ENCODE assay signal across 24 mouse cellular contexts in genomic region chr8:126291951-126292350, GRCm38 (mm10). TPM values are rescaled to one million over a fixed set of nuclear protein-coding genes. Genes with fewer than 3 reads are reported as not detected.
DNase-seq lines count a peak whose midpoint lies in the region; ATAC-seq and TF ChIP-seq lines count a peak whose summit lies in the region.
"Had no signal": no experiment of that assay in that cellular context is flagged by ENCODE, and none has a peak within 500 bp of the region (broad histone marks: within the 10 kb centered on the region; RNA-seq: fewer than 3 reads in every experiment).

No protein-coding gene starts in this region.

- no peak overlapping the region for H3K27ac ChIP-seq in testis, adult 2 months (ENCODE audit: control insufficient read depth, insufficient read depth, low read depth, low read length)
- H3K27ac ChIP-seq: forebrain, embryonic 10.5 days; heart, embryonic 15.5 days; hindbrain, embryonic 13.5 days; limb, embryonic 15.5 days; liver, embryonic 14.5 days; midbrain, embryonic 15.5 days; stomach, embryonic 15.5 days had no signal

- in situ Hi-C loops in Patski (cut with MboI; ENCODE audit: low pct_unique_long_range_greater_than_20kb): no loop called here

- POLR2A ChIA-PET in Patski (lab: Charles Lee): interaction anchor here (1.3 kb wide), 1 partner anchor 137 kb away, joined by 4 read pairs; no protein-coding TSS in a partner anchor

- H3K36me3 ChIP-seq in testis, adult 2 months (ENCODE audit: control insufficient read depth, insufficient read depth, low read length): no peaks in the 10 kb centered on the region
- H3K36me3 ChIP-seq: forebrain, embryonic 10.5 days; heart, embryonic 15.5 days; hindbrain, embryonic 13.5 days; limb, embryonic 15.5 days; midbrain, embryonic 15.5 days; stomach, embryonic 15.5 days had no signal

- peak overlapping the region; percentile 71 for H3K4me3 ChIP-seq in testis, adult 2 months (ENCODE audit: control insufficient read depth, low read depth, low read length)
- H3K4me3 ChIP-seq: forebrain, embryonic 10.5 days; heart, embryonic 15.5 days; hindbrain, embryonic 13.5 days; limb, embryonic 15.5 days; megakaryocyte, embryonic 14.5 days; midbrain, embryonic 15.5 days; stomach, embryonic 15.5 days had no signal

- no peak for TF ChIP-seq POLR2A in testis, adult 2 months (IDR thresholded peaks at IDR 0.05; ENCODE audit: control insufficient read depth, low read depth, low read length)

- no peak for DNase-seq in testis, postnatal 14 days (ENCODE audit: low spot score)
- DNase-seq in Patski (ENCODE audit: low read depth, low spot score): peak; percentile 41
- DNase-seq in adrenal gland, postnatal 25 days: peak; percentile 68
- DNase-seq in spleen, adult 12 weeks (ENCODE audit: low spot score): no peak
- DNase-seq in kidney, postnatal 25 days: no peak
- no peak for DNase-seq in natural killer cell, adult 2 months (ENCODE audit: low spot score in 2 of 2)
- DNase-seq: cerebellum, adult 18-20 months; cerebellum, postnatal 14 days; heart, postnatal 36 days; kidney, adult 18-20 months; left cerebral cortex, postnatal 4 days; lung, embryonic 14.5 days; right cerebral cortex, postnatal 25 days; thymus, adult 2 months had no signal

- ATAC-seq in Patski: peak; percentile 86
- ATAC-seq: inflammation-experienced regulatory T-cells, adult 6 months; midbrain, embryonic 15.5 days had no signal

- TF ChIP-seq CTCF in testis, adult 2 months (IDR thresholded peaks at IDR 0.05; ENCODE audit: control insufficient read depth, insufficient read depth, insufficient replicate concordance, low read depth, low read length): no peak
- no peak for TF ChIP-seq CTCF in Patski (IDR thresholded peaks at IDR 0.05)

- CTCF ChIA-PET in Patski (lab: Charles Lee): interaction anchor here (0.7 to 1.1 kb wide), 3 partner anchors 27 to 191 kb away, joined by 3 to 4 read pairs (median 3); no protein-coding TSS in a partner anchor

- H3K27me3 ChIP-seq in testis, adult 2 months (ENCODE audit: control insufficient read depth, insufficient read depth, low read length): no peaks in the 10 kb centered on the region
- H3K27me3 ChIP-seq in Patski: no peaks in the 10 kb centered on the region
- H3K27me3 ChIP-seq: hindbrain, embryonic 13.5 days; limb, embryonic 15.5 days; midbrain, embryonic 15.5 days; stomach, embryonic 15.5 days had no signal

- H3K4me1 ChIP-seq in testis, adult 2 months (ENCODE audit: control insufficient read depth, insufficient read depth, low read length): peaks cover 11% of the 10 kb centered on the region
- H3K4me1 ChIP-seq: forebrain, embryonic 10.5 days; heart, embryonic 15.5 days; hindbrain, embryonic 13.5 days; limb, embryonic 15.5 days; megakaryocyte, embryonic 14.5 days; midbrain, embryonic 15.5 days; stomach, embryonic 15.5 days had no signal

RNA-seq across cellular contexts. Expression of gene Slc35f3, which starts 6.4 kb away (rescaled TPM):
- 0.08 and 0.14 TPM in 2 replicates for polyA plus RNA-seq in testis, adult 2 months (2012; rRNA removed)
- polyA plus RNA-seq in Patski (2021): 24.4 TPM
- total RNA-seq in adrenal gland, postnatal 25 days (2021): 1.4 and 3.5 TPM in 2 replicates
- total RNA-seq: heart, postnatal 36 days had no signal
- polyA plus RNA-seq: heart, embryonic 15.5 days; inflammation-experienced regulatory T-cells, adult 6 months; liver, embryonic 14.5 days had no signal

Comparison
In these comparisons a context has a peak if more than half of its experiments do, and no peak if none do; other contexts are left out.
1. DNase-seq: peak in Patski (single experiment) and adrenal gland, postnatal 25 days (single experiment); none in testis, postnatal 14 days (single experiment), spleen, adult 12 weeks (single experiment), kidney, postnatal 25 days (0 of 2) and natural killer cell, adult 2 months (0 of 2).
2. RNA of gene Slc35f3, which starts 6.4 kb away (polyA plus RNA-seq): 24.4 TPM in Patski (single experiment); 0.08 to 0.14 TPM in testis, adult 2 months; every median in the first group is over 10 times any median in the second.